Mouse (Mus musculus): ENCODE data around the gene Nlk. TPM values are rescaled to one million over a fixed set of nuclear protein-coding genes. Genes with fewer than 3 reads are reported as not detected.

Gene Nlk
- polyA plus RNA-seq, 1 experiment from 2014 or later, result 34.4 TPM

- 84% methylated on average over 6 of the region's 6 CpGs for WGBS
- no peak overlapping the region for H3K9ac ChIP-seq (ENCODE audit: low read depth, low read length)
- H3K4me2 ChIP-seq (replicated peaks; ENCODE audit: low read depth, low read length), result no peak overlapping the region
- H3K27ac ChIP-seq (ENCODE audit: low read depth, low read length), result no peak overlapping the region
- no peaks in the 10 kb centered on the region; the same call in 1 of the 2 replicates for H3K36me3 ChIP-seq (ENCODE audit: control insufficient read depth, insufficient read depth, low read length)
- H3K9me3 ChIP-seq (ENCODE audit: control insufficient read depth, low read length), result no peaks in the 10 kb centered on the region
- no peaks in the 10 kb centered on the region for H3K27me3 ChIP-seq (ENCODE audit: control insufficient read depth, insufficient read depth, low read length)
- no peak for ATAC-seq (ENCODE audit: low FRiP score)
- no peaks in the 10 kb centered on the region; the same call in 1 of the 2 replicates for H3K4me1 ChIP-seq (replicated peaks; ENCODE audit: control insufficient read depth, insufficient read depth, low read length)
- no peak for DNase-seq (ENCODE audit: low spot score)
- no peak overlapping the region for H3K4me3 ChIP-seq (ENCODE audit: low read depth, low read length)
Observed at GRCm38 (mm10) chr11:78531046-78531445, 166.1 kb downstream of the Nlk start.

- Histone ChIP-seq H3K36me3 (ENCODE audit: control insufficient read depth, insufficient read depth, low read length) (peaks cover 1% of the 10 kb centered on the region; the same call in 1 of the 2 replicates), H3K9ac (ENCODE audit: low read depth, low read length) (no peak overlapping the region), H3K4me1 (replicated peaks; ENCODE audit: control insufficient read depth, insufficient read depth, low read length) (no peaks in the 10 kb centered on the region; the same call in 1 of the 2 replicates), H3K27ac (ENCODE audit: low read depth, low read length) (no peak overlapping the region), H3K4me2 (replicated peaks; ENCODE audit: low read depth, low read length) (no peak overlapping the region), H3K27me3 (ENCODE audit: control insufficient read depth, insufficient read depth, low read length) (no peaks in the 10 kb centered on the region), H3K4me3 (ENCODE audit: low read depth, low read length) (no peak overlapping the region), H3K9me3 (ENCODE audit: control insufficient read depth, low read length) (no peaks in the 10 kb centered on the region)
- ATAC-seq (ENCODE audit: low FRiP score), result no peak
- WGBS, result 91% methylated on average over 12 of the region's 12 CpGs
- no peak for DNase-seq (ENCODE audit: low spot score)
Observed at GRCm38 (mm10) chr11:78530001-78530400, 167.2 kb downstream of the Nlk start.

- H3K36me3 ChIP-seq (ENCODE audit: control insufficient read depth, insufficient read depth, low read length), result peaks cover 4% of the 10 kb centered on the region; the same call in 1 of the 2 replicates
- no peak overlapping the region for H3K4me2 ChIP-seq (replicated peaks; ENCODE audit: low read depth, low read length)
- no peaks in the 10 kb centered on the region for H3K27me3 ChIP-seq (ENCODE audit: control insufficient read depth, insufficient read depth, low read length)
- H3K27ac ChIP-seq (ENCODE audit: low read depth, low read length), result no peak overlapping the region
- 82% methylated on average over 9 of the region's 9 CpGs for WGBS
- no peak for ATAC-seq (ENCODE audit: low FRiP score)
- H3K4me3 ChIP-seq (ENCODE audit: low read depth, low read length), result no peak overlapping the region
- DNase-seq (ENCODE audit: low spot score), result no peak
- no peaks in the 10 kb centered on the region for H3K9me3 ChIP-seq (ENCODE audit: control insufficient read depth, low read length)
- no peaks in the 10 kb centered on the region for H3K4me1 ChIP-seq (replicated peaks; ENCODE audit: control insufficient read depth, insufficient read depth, low read length)
- no peak overlapping the region for H3K9ac ChIP-seq (ENCODE audit: low read depth, low read length)
Observed at GRCm38 (mm10) chr11:78528714-78529113, 168.5 kb downstream of the Nlk start.

- no peaks in the 10 kb centered on the region for H3K27me3 ChIP-seq (ENCODE audit: control insufficient read depth, insufficient read depth, low read length)
- no peaks in the 10 kb centered on the region for H3K9me3 ChIP-seq (ENCODE audit: control insufficient read depth, low read length)
- H3K4me3 ChIP-seq (ENCODE audit: low read depth, low read length), result no peak overlapping the region
- no peak overlapping the region for H3K27ac ChIP-seq (ENCODE audit: low read depth, low read length)
- H3K9ac ChIP-seq (ENCODE audit: low read depth, low read length), result no peak overlapping the region
- WGBS, result 91% methylated on average over 2 of the region's 2 CpGs
- no peak overlapping the region for H3K4me2 ChIP-seq (replicated peaks; ENCODE audit: low read depth, low read length)
- no peak for ATAC-seq (ENCODE audit: low FRiP score)
- H3K4me1 ChIP-seq (replicated peaks; ENCODE audit: control insufficient read depth, insufficient read depth, low read length), result no peaks in the 10 kb centered on the region
- no peak for DNase-seq (ENCODE audit: low spot score)
- H3K36me3 ChIP-seq (ENCODE audit: control insufficient read depth, insufficient read depth, low read length), result peaks cover 12% of the 10 kb centered on the region
Observed at GRCm38 (mm10) chr11:78524838-78525237, 172.3 kb downstream of the Nlk start.

DNA sequence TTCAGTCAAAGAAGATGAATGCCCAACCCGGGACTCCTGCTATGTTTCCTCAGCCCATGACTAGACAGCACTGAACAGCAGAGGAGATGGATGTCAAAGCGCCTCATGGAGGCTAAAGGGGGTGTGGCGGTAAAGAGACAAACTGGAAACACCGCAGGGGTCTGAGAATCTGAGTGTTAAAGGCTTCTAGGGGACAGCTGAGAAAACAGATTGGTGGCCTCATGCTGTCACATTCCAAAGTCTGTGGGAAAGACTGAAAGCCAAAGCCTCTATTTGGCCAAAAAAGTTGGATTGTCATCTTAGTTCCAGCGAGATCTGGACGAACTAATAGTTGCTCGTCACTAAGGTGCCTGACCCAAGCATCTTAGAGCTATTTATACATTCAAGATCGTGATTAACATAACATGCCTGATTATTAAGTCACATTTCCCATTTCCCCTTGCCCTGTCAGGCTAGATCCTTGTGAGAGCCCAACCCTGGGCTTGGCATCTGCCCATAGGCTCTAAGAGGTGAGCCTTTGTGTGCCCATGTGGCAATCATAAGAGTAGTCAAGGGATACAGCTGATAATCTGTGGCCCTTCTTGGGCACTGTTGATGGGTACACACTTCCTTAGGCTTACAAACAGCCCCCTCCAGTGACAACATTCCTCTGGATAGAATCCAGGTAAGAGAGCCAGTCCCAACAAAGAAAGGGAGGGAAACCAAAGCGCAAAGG is 173.8 kb downstream of the Nlk start:
- peaks cover 14% of the 10 kb centered on the region for H3K36me3 ChIP-seq (ENCODE audit: control insufficient read depth, insufficient read depth, low read length)
- no peak overlapping the region for H3K4me3 ChIP-seq (ENCODE audit: low read depth, low read length)
- no peaks in the 10 kb centered on the region for H3K4me1 ChIP-seq (replicated peaks; ENCODE audit: control insufficient read depth, insufficient read depth, low read length)
- no peak for ATAC-seq (ENCODE audit: low FRiP score)
- no peaks in the 10 kb centered on the region for H3K27me3 ChIP-seq (ENCODE audit: control insufficient read depth, insufficient read depth, low read length)
- no peak for DNase-seq (ENCODE audit: low spot score)
- WGBS, result 64% methylated on average over 9 of the region's 9 CpGs
- H3K4me2 ChIP-seq (replicated peaks; ENCODE audit: low read depth, low read length), result no peak overlapping the region
- H3K27ac ChIP-seq (ENCODE audit: low read depth, low read length), result no peak overlapping the region
- H3K9me3 ChIP-seq (ENCODE audit: control insufficient read depth, low read length), result no peaks in the 10 kb centered on the region
- no peak overlapping the region for H3K9ac ChIP-seq (ENCODE audit: low read depth, low read length)

- 89% methylated on average over 1 of the region's 1 CpGs for WGBS
- ATAC-seq (ENCODE audit: low FRiP score), result no peak
- no peak overlapping the region for H3K4me3 ChIP-seq (ENCODE audit: low read depth, low read length)
- H3K9ac ChIP-seq (ENCODE audit: low read depth, low read length), result no peak overlapping the region
- no peaks in the 10 kb centered on the region for H3K9me3 ChIP-seq (ENCODE audit: control insufficient read depth, low read length)
- H3K27me3 ChIP-seq (ENCODE audit: control insufficient read depth, insufficient read depth, low read length), result no peaks in the 10 kb centered on the region
- H3K4me1 ChIP-seq (replicated peaks; ENCODE audit: control insufficient read depth, insufficient read depth, low read length), result no peaks in the 10 kb centered on the region
- H3K36me3 ChIP-seq (ENCODE audit: control insufficient read depth, insufficient read depth, low read length), result peaks cover 17% of the 10 kb centered on the region
- no peak overlapping the region for H3K27ac ChIP-seq (ENCODE audit: low read depth, low read length)
- no peak for DNase-seq (ENCODE audit: low spot score)
- no peak overlapping the region for H3K4me2 ChIP-seq (replicated peaks; ENCODE audit: low read depth, low read length)
Observed at GRCm38 (mm10) chr11:78522481-78522997, 174.6 kb downstream of the Nlk start.

DNA sequence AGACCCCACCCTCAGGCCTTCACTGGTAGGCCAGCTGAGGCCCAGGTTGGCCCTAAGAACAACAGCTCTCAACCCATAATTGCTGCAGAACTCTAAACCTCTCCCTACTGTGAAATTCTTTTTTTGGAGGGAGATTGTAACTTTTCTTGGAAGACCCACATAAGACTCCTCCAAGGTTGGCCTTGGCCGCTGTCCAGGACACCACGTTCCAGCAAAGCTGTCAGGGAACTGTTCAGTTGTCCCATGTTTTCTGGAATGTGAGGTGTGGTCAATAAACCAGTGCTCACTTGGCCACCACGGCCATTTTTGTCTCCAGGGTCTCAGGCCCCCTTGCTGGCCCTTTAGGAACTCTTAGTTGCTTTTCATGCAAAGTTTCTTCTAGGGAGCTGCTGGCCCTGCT is 175.3 kb downstream of the Nlk start:
- no peak for DNase-seq (ENCODE audit: low spot score)
- Histone ChIP-seq H3K9ac (ENCODE audit: low read depth, low read length) (no peak overlapping the region), H3K36me3 (ENCODE audit: control insufficient read depth, insufficient read depth, low read length) (peaks cover 17% of the 10 kb centered on the region), H3K4me1 (replicated peaks; ENCODE audit: control insufficient read depth, insufficient read depth, low read length) (no peaks in the 10 kb centered on the region), H3K27ac (ENCODE audit: low read depth, low read length) (no peak overlapping the region), H3K4me3 (ENCODE audit: low read depth, low read length) (no peak overlapping the region), H3K27me3 (ENCODE audit: control insufficient read depth, insufficient read depth, low read length) (no peaks in the 10 kb centered on the region), H3K4me2 (replicated peaks; ENCODE audit: low read depth, low read length) (no peak overlapping the region), H3K9me3 (ENCODE audit: control insufficient read depth, low read length) (no peaks in the 10 kb centered on the region)
- WGBS, result 87% methylated on average over 3 of the region's 3 CpGs
- ATAC-seq (ENCODE audit: low FRiP score), result no peak

DNA sequence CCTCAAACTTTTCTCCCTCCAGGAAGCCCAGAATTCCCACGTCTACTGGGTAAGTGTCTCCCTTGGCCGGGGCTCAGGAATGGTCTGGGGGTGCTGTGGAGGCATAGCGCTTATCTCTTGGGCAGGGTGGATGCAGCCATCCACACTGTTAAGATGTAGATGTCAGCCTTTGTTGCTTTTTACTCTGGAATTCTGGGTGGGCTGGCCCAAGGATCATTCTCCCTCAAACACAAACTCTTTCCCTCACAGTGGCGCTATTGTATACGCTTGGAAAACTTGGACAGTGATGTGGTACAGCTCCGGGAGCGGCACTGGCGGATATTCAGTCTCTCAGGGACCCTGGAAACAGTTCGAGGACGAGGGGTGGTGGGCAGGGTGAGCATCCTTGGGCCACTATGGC is 178.2 kb downstream of the Nlk start:
- H3K4me2 ChIP-seq (replicated peaks; ENCODE audit: low read depth, low read length), result no peak overlapping the region
- no peaks in the 10 kb centered on the region for H3K27me3 ChIP-seq (ENCODE audit: control insufficient read depth, insufficient read depth, low read length)
- DNase-seq (ENCODE audit: low spot score) (no peak), ATAC-seq (ENCODE audit: low FRiP score) (no peak)
- no peak overlapping the region for H3K27ac ChIP-seq (ENCODE audit: low read depth, low read length)
- no peaks in the 10 kb centered on the region for H3K9me3 ChIP-seq (ENCODE audit: control insufficient read depth, low read length)
- peaks cover 20% of the 10 kb centered on the region for H3K36me3 ChIP-seq (ENCODE audit: control insufficient read depth, insufficient read depth, low read length)
- no peaks in the 10 kb centered on the region for H3K4me1 ChIP-seq (replicated peaks; ENCODE audit: control insufficient read depth, insufficient read depth, low read length)
- WGBS, result 89% methylated on average over 10 of the region's 10 CpGs
- H3K9ac ChIP-seq (ENCODE audit: low read depth, low read length), result no peak overlapping the region
- no peak overlapping the region for H3K4me3 ChIP-seq (ENCODE audit: low read depth, low read length)
